Mouse (Mus musculus) lung, embryonic 16.5 days (tissue): ENCODE measurements around the gene Zfp65. TPM values are rescaled to one million over a fixed set of nuclear protein-coding genes. Genes with fewer than 3 reads are reported as not detected.
"Not testable (repeated sequence)": the region's sequence is repeated elsewhere in the genome, so short reads cannot be mapped to it uniquely, and the experiment has no call there.

Experiments used
- ATAC-seq: fragments of 200-750 bp; cut with Nextera tagmentation; 2 replicates; pipeline ENCODE4 v1.8.0; 2017; ENCODE audit warnings: low read depth, mild to moderate bottlenecking, moderate library complexity
- H3K27ac ChIP-seq: fragments of 300-500 bp; sonication (generic); 2 replicates; pipeline ENCODE4 v1.5.1; 2014; ENCODE audit warnings: mild to moderate bottlenecking, control low read depth, low read length
- H3K27me3 ChIP-seq: fragments of 300-500 bp; sonication (generic); 2 replicates; pipeline ENCODE4 v1.6.1; 2014; ENCODE audit warnings: low read depth, low read length, mixed read lengths; ENCODE audit not compliant: control insufficient read depth, insufficient read depth
- H3K36me3 ChIP-seq: fragments of 300-500 bp; sonication (generic); 2 replicates; pipeline ENCODE4 v1.6.1; 2014; ENCODE audit warnings: low read length; ENCODE audit not compliant: control insufficient read depth, insufficient read depth
- H3K4me1 ChIP-seq: fragments of 300-500 bp; sonication (generic); replicated peaks from 2 replicates; pipeline ENCODE4 v1.6.1; 2014; ENCODE audit warnings: low read length, mixed read lengths; ENCODE audit not compliant: control insufficient read depth, insufficient read depth
- H3K4me2 ChIP-seq: fragments of 300-500 bp; sonication (generic); 2 replicates; pipeline ENCODE4 v1.6.1; 2014; ENCODE audit warnings: low read depth, low read length, control low read depth
- H3K4me3 ChIP-seq: fragments of 300-500 bp; sonication (generic); 2 replicates; pipeline ENCODE4 v1.5.1; 2014; ENCODE audit warnings: mild to moderate bottlenecking, low read length, control low read depth
- H3K9ac ChIP-seq: fragments of 300-500 bp; sonication (generic); 2 replicates; pipeline ENCODE4 v1.6.1; 2014; ENCODE audit warnings: low read length, control low read depth
- H3K9me3 ChIP-seq: fragments of 300-500 bp; sonication (generic); 2 replicates; pipeline ENCODE4 v1.6.1; 2016; ENCODE audit warnings: low read length; ENCODE audit not compliant: control insufficient read depth
- WGBS: fragments of 180-500 bp; shearing (Covaris S2); extraction: QIAGEN DNeasy Blood & Tissue Kit; methylation state at CpG from one replicate; pipeline ENCODE4 v1.1.7; 2014; 5-methylcytosine and 5-hydroxymethylcytosine counted together
- polyA plus RNA-seq: library from polyadenylated mRNA; unstranded; fragments of >200 nt; fragmentation: Nextera tagmentation; extraction: Ambion mirVana; gene quantifications from 2 replicates; pipeline ENCODE4 v1.2.1, GENCODE M21; 2015

Gene Zfp65
- polyA plus RNA-seq, 1 experiment from 2014 or later = 6.8 TPM

- peak overlapping the region; percentile 69 for H3K4me3 ChIP-seq
- not testable (repeated sequence) for H3K27ac ChIP-seq, H3K4me1 ChIP-seq, H3K27me3 ChIP-seq, H3K36me3 ChIP-seq, H3K9me3 ChIP-seq
- peak overlapping the region; percentile 74 for H3K9ac ChIP-seq
- peak overlapping the region; percentile 67 for H3K4me2 ChIP-seq
- WGBS = 29% methylated on average over 4 of the region's 4 CpGs
- peak; percentile 87 for ATAC-seq
These were observed 468 bp upstream of the Zfp65 start for GRCm38 (mm10) chr13:67729441-67729840.

- 75% methylated on average over 1 of the region's 1 CpGs for WGBS
- H3K9ac ChIP-seq = no peak overlapping the region; the same call in 1 of the 2 replicates
- H3K4me1 ChIP-seq = peaks cover 2% of the 10 kb centered on the region
- H3K9me3 ChIP-seq = no peaks in the 10 kb centered on the region
- ATAC-seq = no peak
- no peaks in the 10 kb centered on the region for H3K27me3 ChIP-seq
- peak overlapping the region; percentile 67 for H3K4me2 ChIP-seq
- H3K27ac ChIP-seq = no peak overlapping the region
- no peaks in the 10 kb centered on the region for H3K36me3 ChIP-seq
- H3K4me3 ChIP-seq = peak overlapping the region; percentile 69; the same call in 1 of the 2 replicates
These were observed 867 bp downstream of the Zfp65 start for GRCm38 (mm10) chr13:67728106-67728505.

GRCm38 (mm10) chr13:67725331-67725730 lies 3.6 kb downstream of the Zfp65 start:
- not testable (repeated sequence) for ATAC-seq, H3K9me3 ChIP-seq, H3K4me3 ChIP-seq, H3K4me2 ChIP-seq, H3K27ac ChIP-seq, H3K27me3 ChIP-seq, H3K4me1 ChIP-seq, H3K36me3 ChIP-seq, H3K9ac ChIP-seq
- 38% methylated on average over 2 of the region's 2 CpGs for WGBS

- Histone ChIP-seq H3K36me3 (no peaks in the 10 kb centered on the region), H3K4me1 (peaks cover 4% of the 10 kb centered on the region), H3K9me3 (no peaks in the 10 kb centered on the region), H3K4me2 (peak overlapping the region; percentile 65), H3K27ac (0 out of 2 replicates have a peak overlapping the region, but pooled peaks have one; percentile 43), H3K27me3 (no peaks in the 10 kb centered on the region), H3K9ac (peak overlapping the region; percentile 85), H3K4me3 (peak overlapping the region; percentile 88)
- WGBS = under 1% methylated on average over 17 of the region's 17 CpGs
- ATAC-seq = peak; percentile 95
These were observed 5.0 kb downstream of the Zfp65 start for GRCm38 (mm10) chr13:67723848-67724479.

DNA sequence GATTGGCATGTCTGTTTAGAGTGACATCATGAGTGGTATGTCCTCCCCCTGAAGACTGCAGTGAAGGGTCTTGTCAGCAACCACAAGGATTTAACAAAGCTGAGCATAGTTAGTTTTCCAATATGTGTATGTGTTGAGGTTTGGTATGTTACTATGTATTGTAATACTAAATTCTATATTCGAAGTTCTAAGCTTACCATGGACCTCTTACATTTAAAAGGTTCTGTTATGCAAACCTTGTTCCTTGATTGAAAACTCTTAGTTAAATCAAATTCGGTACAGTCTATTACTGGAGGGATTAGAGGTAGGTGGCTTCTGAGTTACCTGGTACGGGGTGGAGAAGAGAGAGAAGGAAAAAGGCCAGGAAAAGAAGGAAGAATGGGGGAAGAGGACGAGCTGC lies 42.0 kb downstream of the Zfp65 start, which contains the start of gene Zfp738:
Gene Zfp738, minus strand, starts transcription at position 101 of the 400 bp plus-strand sequence.
- Histone ChIP-seq H3K4me1 (no peaks in the 10 kb centered on the region), H3K4me3 (no peak within 1 kb of the TSS), H3K9me3 (no peaks in the 10 kb centered on the region), H3K4me2 (no peak within 1 kb of the TSS), H3K36me3 (no peaks in the 10 kb centered on the region), H3K27ac (no peak within 1 kb of the TSS), H3K27me3 (no peaks in the 10 kb centered on the region), H3K9ac (no peak within 1 kb of the TSS)
- 75% methylated on average over 4 of the region's 4 CpGs for WGBS
- no peak for ATAC-seq

- peak overlapping the region; percentile 69 for H3K4me2 ChIP-seq
These were observed 45.1 kb downstream of the Zfp65 start for GRCm38 (mm10) chr13:67683841-67684240.

GRCm38 (mm10) chr13:67682959-67683735 lies 45.8 kb downstream of the Zfp65 start:
- H3K36me3 ChIP-seq, H3K27ac ChIP-seq, H3K27me3 ChIP-seq, H3K4me1 ChIP-seq, H3K9me3 ChIP-seq: not testable (repeated sequence)
- H3K4me2 ChIP-seq = peak overlapping the region; percentile 69
- peak overlapping the region; percentile 82 for H3K9ac ChIP-seq
- 7% methylated on average over 16 of the region's 16 CpGs for WGBS
- ATAC-seq = peak; percentile 100
- H3K4me3 ChIP-seq = peak overlapping the region; percentile 76

More at GRCm38 (mm10) chr13:67683841-67684240, 45.1 kb downstream of the Zfp65 start:
- H3K36me3 ChIP-seq, H3K27me3 ChIP-seq, H3K4me1 ChIP-seq, H3K9me3 ChIP-seq, H3K27ac ChIP-seq: not testable (repeated sequence)
- peak; percentile 37; the same call in 1 of the 2 replicates for ATAC-seq
- H3K4me3 ChIP-seq = peak overlapping the region; percentile 76
- peak overlapping the region; percentile 49 for H3K9ac ChIP-seq
- 65% methylated on average over 2 of the region's 2 CpGs for WGBS

DNA sequence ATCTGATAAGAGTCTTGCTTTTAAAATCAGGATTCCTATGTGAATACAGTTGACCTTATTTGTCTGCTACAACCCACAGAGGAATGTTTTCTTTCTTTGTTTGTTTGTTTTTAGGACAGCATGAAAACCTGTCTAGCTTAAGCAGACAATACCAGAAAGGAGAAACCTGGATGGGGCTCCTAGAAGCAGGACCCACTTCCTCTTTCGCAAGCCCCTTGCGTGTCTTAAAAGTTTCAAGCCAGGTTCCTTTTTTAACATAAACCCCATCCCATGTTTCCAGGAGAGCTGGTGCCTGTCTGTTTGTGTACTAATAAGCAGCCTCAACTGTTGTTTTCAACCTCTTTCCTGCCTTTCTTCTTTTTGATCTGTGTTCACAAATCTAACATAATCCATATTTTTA lies 54.1 kb downstream of the Zfp65 start:
- no peak overlapping the region for H3K9ac ChIP-seq
- H3K9me3 ChIP-seq = no peaks in the 10 kb centered on the region
- no peaks in the 10 kb centered on the region for H3K27me3 ChIP-seq
- no peak for ATAC-seq
- H3K36me3 ChIP-seq = 0 out of 2 replicates have a peak, but pooled peaks cover 3% of the 10 kb centered on the region
- H3K4me1 ChIP-seq = no peaks in the 10 kb centered on the region
- no peak overlapping the region for H3K4me3 ChIP-seq
- H3K27ac ChIP-seq = no peak overlapping the region
- WGBS = 93% methylated on average over 2 of the region's 2 CpGs
- H3K4me2 ChIP-seq = no peak overlapping the region
